Mouse (Mus musculus) thymus, adult 2 months (tissue): ENCODE data around the gene Kbtbd8. TPM values are rescaled to one million over a fixed set of nuclear protein-coding genes. Genes with fewer than 3 reads are reported as not detected.

ENCODE experiments used
- DNase-seq: peaks from one replicate; pipeline ENCODE4 v3.0.0; 2021
- H3K27ac ChIP-seq: fragments of 200-500 bp; 2 replicates; pipeline ENCODE4 v1.5.1; 2012; ENCODE audit warnings: low read length, control low read depth; ENCODE audit not compliant: control insufficient read depth, insufficient read depth
- H3K27me3 ChIP-seq: fragments of 200-500 bp; 2 replicates; pipeline ENCODE4 v1.6.1; 2012; ENCODE audit warnings: mild to moderate bottlenecking, low read length, moderate library complexity, mixed read lengths; ENCODE audit not compliant: control insufficient read depth, insufficient read depth
- H3K36me3 ChIP-seq: fragments of 200-500 bp; 2 replicates; pipeline ENCODE4 v1.6.1; 2012; ENCODE audit warnings: mild to moderate bottlenecking, low read length, moderate library complexity; ENCODE audit not compliant: control insufficient read depth, insufficient read depth
- H3K4me1 ChIP-seq: fragments of 200-500 bp; replicated peaks from 2 replicates; pipeline ENCODE4 v1.6.1; 2012; ENCODE audit warnings: low read length; ENCODE audit not compliant: control insufficient read depth, insufficient read depth
- H3K4me3 ChIP-seq: fragments of 200-500 bp; 2 replicates; pipeline ENCODE4 v1.5.1; 2012; ENCODE audit warnings: mild to moderate bottlenecking, low read length, control low read depth, moderate library complexity; ENCODE audit not compliant: control insufficient read depth, insufficient read depth
- CTCF ChIP-seq: fragments of 200-500 bp; IDR thresholded peaks from 2 replicates; pipeline ENCODE4 v1.5.1; 2012; ENCODE audit warnings: mild to moderate bottlenecking, control low read depth, low read length, moderate library complexity, borderline replicate concordance; ENCODE audit not compliant: control insufficient read depth, poor library complexity, insufficient read depth; ENCODE audit errors: extremely low read depth
- POLR2A ChIP-seq: fragments of 200-500 bp; IDR thresholded peaks from 2 replicates; pipeline ENCODE4 v1.6.1; 2012; ENCODE audit warnings: mild to moderate bottlenecking, low read length, control low read depth, moderate library complexity; ENCODE audit not compliant: control insufficient read depth, poor library complexity, insufficient read depth; ENCODE audit errors: extremely low read depth
- WGBS: fragments of 180-500 bp; shearing (Covaris S2); methylation state at CpG from one replicate; pipeline ENCODE4 v1.1.7; 2018; 5-methylcytosine and 5-hydroxymethylcytosine counted together
- polyA plus RNA-seq: library from polyadenylated mRNA; depleted of rRNA; stranded (reverse); fragments of >200 nt; gene quantifications from 2 replicates; pipeline ENCODE4 v1.2.3, GENCODE M21; 2012; rRNA removed

Kbtbd8 gene
- 0.83 and 2.2 TPM in 2 replicates for polyA plus RNA-seq

- DNase-seq, result peak; percentile 22
- Histone ChIP-seq H3K4me1 (peaks cover 7% of the 10 kb centered on the region), H3K36me3 (peaks cover 3% of the 10 kb centered on the region), H3K27ac (no peak within 1 kb of the TSS; the same call in 1 of the 2 replicates), H3K27me3 (no peaks in the 10 kb centered on the region), H3K4me3 (peak within 1 kb of the TSS; percentile 79)
- TF ChIP-seq CTCF (no peak), POLR2A (no peak)
- WGBS, result 47% methylated on average over 13 of the region's 13 CpGs
These were observed at the start of gene Kbtbd8 for GRCm38 (mm10) chr6:95116946-95117345. TSS of gene Kbtbd8 (plus strand) at chr6:95117240.

GRCm38 (mm10) chr6:95069753-95070152 is 47.3 kb upstream of the Kbtbd8 start:
- 92% methylated on average over 10 of the region's 10 CpGs for WGBS
- TF ChIP-seq CTCF (no peak), POLR2A (no peak)
- Histone ChIP-seq H3K36me3 (no peaks in the 10 kb centered on the region), H3K4me1 (no peaks in the 10 kb centered on the region), H3K27ac (no peak overlapping the region), H3K27me3 (no peaks in the 10 kb centered on the region), H3K4me3 (no peak overlapping the region)
- no peak for DNase-seq

- TF ChIP-seq CTCF, result no peak
- TF ChIP-seq POLR2A, result no peak
- no peak overlapping the region for H3K4me3 ChIP-seq
- no peak overlapping the region for H3K27ac ChIP-seq
- H3K27me3 ChIP-seq, result no peaks in the 10 kb centered on the region
- no peak for DNase-seq
- no peaks in the 10 kb centered on the region for H3K4me1 ChIP-seq
- H3K36me3 ChIP-seq, result no peaks in the 10 kb centered on the region
- WGBS, result 78% methylated on average over 1 of the region's 1 CpGs
These were observed 31.8 kb upstream of the Kbtbd8 start for GRCm38 (mm10) chr6:95085276-95085675.

- no peaks in the 10 kb centered on the region for H3K4me1 ChIP-seq
- no peak for DNase-seq
- no peak overlapping the region for H3K27ac ChIP-seq
- H3K36me3 ChIP-seq, result no peaks in the 10 kb centered on the region
- H3K27me3 ChIP-seq, result no peaks in the 10 kb centered on the region
- TF ChIP-seq POLR2A, result no peak
- TF ChIP-seq CTCF, result no peak
- 94% methylated on average over 6 of the region's 6 CpGs for WGBS
- no peak overlapping the region for H3K4me3 ChIP-seq
These were observed 29.7 kb upstream of the Kbtbd8 start for GRCm38 (mm10) chr6:95087154-95087846.

GRCm38 (mm10) chr6:95088075-95088474 is 29.0 kb upstream of the Kbtbd8 start:
- DNase-seq, result no peak
- 41% methylated on average over 4 of the region's 4 CpGs for WGBS
- Histone ChIP-seq H3K4me1 (no peaks in the 10 kb centered on the region), H3K27me3 (no peaks in the 10 kb centered on the region), H3K36me3 (no peaks in the 10 kb centered on the region), H3K27ac (no peak overlapping the region), H3K4me3 (no peak overlapping the region)
- TF ChIP-seq POLR2A (no peak), CTCF (no peak)

- 53% methylated on average over 2 of the region's 2 CpGs for WGBS
- H3K27ac ChIP-seq, result no peak overlapping the region
- no peak for TF ChIP-seq POLR2A
- TF ChIP-seq CTCF, result no peak
- no peaks in the 10 kb centered on the region for H3K4me1 ChIP-seq
- no peaks in the 10 kb centered on the region for H3K36me3 ChIP-seq
- no peak overlapping the region for H3K4me3 ChIP-seq
- no peaks in the 10 kb centered on the region for H3K27me3 ChIP-seq
- no peak for DNase-seq
These were observed 22.3 kb upstream of the Kbtbd8 start for GRCm38 (mm10) chr6:95094695-95095094.

GRCm38 (mm10) chr6:95098366-95099109 is 18.5 kb upstream of the Kbtbd8 start:
- no peak overlapping the region for H3K27ac ChIP-seq
- WGBS, result 24% methylated on average over 21 of the region's 21 CpGs
- no peak overlapping the region for H3K4me3 ChIP-seq
- no peaks in the 10 kb centered on the region for H3K36me3 ChIP-seq
- H3K27me3 ChIP-seq, result no peaks in the 10 kb centered on the region
- peak; percentile 79 for DNase-seq
- TF ChIP-seq CTCF, result peak; percentile 91
- TF ChIP-seq POLR2A, result no peak
- H3K4me1 ChIP-seq, result no peaks in the 10 kb centered on the region
